Mouse (Mus musculus) midbrain, postnatal 0 days (tissue): ENCODE data around the gene BC052040. TPM values are rescaled to one million over a fixed set of nuclear protein-coding genes. Genes with fewer than 3 reads are reported as not detected.

ENCODE experiments used
- ATAC-seq: fragments of 200-750 bp; cut with Nextera tagmentation; 2 replicates; pipeline ENCODE4 v1.8.0; 2017; ENCODE audit warnings: moderate number of reproducible peaks, mild to moderate bottlenecking, moderate TSS enrichment, moderate library complexity; ENCODE audit not compliant: low FRiP score
- DNase-seq: peaks from one replicate; pipeline ENCODE4 v3.0.0-alpha.2; 2015; ENCODE audit warnings: low spot score
- H3K27ac ChIP-seq: fragments of 300-500 bp; sonication (generic); 2 replicates; pipeline ENCODE4 v1.5.1; 2014; ENCODE audit warnings: low read depth, mild to moderate bottlenecking, low read length, mixed read lengths
- H3K27me3 ChIP-seq: fragments of 300-500 bp; sonication (generic); 2 replicates; pipeline ENCODE4 v1.6.1; 2014; ENCODE audit warnings: low read length, control low read depth, mixed read lengths; ENCODE audit not compliant: insufficient read depth
- H3K36me3 ChIP-seq: fragments of 300-500 bp; sonication (generic); 2 replicates; pipeline ENCODE4 v1.6.1; 2014; ENCODE audit warnings: low read length, control low read depth, mixed read lengths; ENCODE audit not compliant: insufficient read depth
- H3K4me1 ChIP-seq: fragments of 300-500 bp; sonication (generic); 2 replicates; pipeline ENCODE4 v1.6.1; 2014; ENCODE audit warnings: mild to moderate bottlenecking, control low read depth, antibody characterized with exemption, low read length, mixed read lengths; ENCODE audit not compliant: insufficient read depth
- H3K4me2 ChIP-seq: fragments of 300-500 bp; sonication (generic); 2 replicates; pipeline ENCODE4 v1.6.1; 2014; ENCODE audit warnings: low read depth, mild to moderate bottlenecking, low read length, mixed read lengths; ENCODE audit not compliant: poor library complexity, severe bottlenecking
- H3K4me3 ChIP-seq: fragments of 300-500 bp; sonication (generic); 2 replicates; pipeline ENCODE4 v1.5.1; 2014; ENCODE audit warnings: low read depth, mild to moderate bottlenecking, low read length, moderate library complexity
- H3K9ac ChIP-seq: fragments of 300-500 bp; sonication (generic); replicated peaks from 2 replicates; pipeline ENCODE4 v1.6.1; 2014; ENCODE audit warnings: mild to moderate bottlenecking, low read length, moderate library complexity, mixed read lengths; ENCODE audit not compliant: poor library complexity, severe bottlenecking
- H3K9me3 ChIP-seq: fragments of 300-500 bp; sonication (generic); 2 replicates; pipeline ENCODE4 v1.6.1; 2016; ENCODE audit warnings: low read length, control low read depth
- CTCF ChIP-seq: IDR thresholded peaks from 2 replicates; pipeline ENCODE4 v1.5.1; 2016; ENCODE audit warnings: antibody characterized with exemption, mild to moderate bottlenecking
- WGBS: fragments of 180-500 bp; shearing (Covaris S2); extraction: QIAGEN DNeasy Blood & Tissue Kit; methylation state at CpG from one replicate; pipeline ENCODE4 v1.1.7; 2014; 5-methylcytosine and 5-hydroxymethylcytosine counted together
- polyA plus RNA-seq: library from polyadenylated mRNA; unstranded; fragments of >200 nt; fragmentation: Nextera tagmentation; extraction: Ambion mirVana; gene quantifications from 2 replicates; pipeline ENCODE4 v1.2.1, GENCODE M21; 2015
- total RNA-seq: library from RNA; depleted of rRNA; stranded (reverse); fragments of >200 nt; gene quantifications from 2 replicates; pipeline ENCODE4 v1.2.3, GENCODE M21; 2014

BC052040 gene
- total and polyA plus RNA-seq, 2 experiments from 2014 or later: 16.1 to 17.3 TPM

GRCm38 (mm10) chr2:115694386-115694785, 112.9 kb downstream of the BC052040 start:
- H3K9me3 ChIP-seq: no peaks in the 10 kb centered on the region
- TF ChIP-seq CTCF: no peak
- DNase-seq (no peak), ATAC-seq (no peak)
- no peak overlapping the region for H3K4me2 ChIP-seq
- H3K4me1 ChIP-seq: no peaks in the 10 kb centered on the region
- no peaks in the 10 kb centered on the region for H3K36me3 ChIP-seq
- no peaks in the 10 kb centered on the region for H3K27me3 ChIP-seq
- no peak overlapping the region for H3K4me3 ChIP-seq
- no peak overlapping the region for H3K9ac ChIP-seq
- WGBS: 82% methylated on average over 6 of the region's 6 CpGs
- H3K27ac ChIP-seq: no peak overlapping the region

DNA sequence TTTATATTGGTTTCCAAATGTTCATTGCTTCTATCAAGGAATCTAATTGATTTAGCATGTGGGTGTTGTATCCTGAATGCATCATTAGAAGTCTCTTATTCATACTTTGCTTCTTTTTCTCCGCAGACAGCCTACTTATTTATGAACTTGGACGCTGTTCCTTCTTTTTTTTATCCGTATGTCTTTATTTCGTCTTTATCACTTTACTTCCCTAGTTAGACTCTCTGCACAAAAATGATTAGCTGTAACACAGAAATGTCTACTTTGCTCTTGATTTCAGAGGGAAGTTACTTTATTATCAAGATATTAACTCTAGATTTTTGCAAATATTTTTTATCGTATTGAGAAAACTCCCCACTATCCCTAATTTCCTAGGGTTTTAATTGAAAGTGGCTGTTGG, 117.5 kb downstream of the BC052040 start:
- no peak for ATAC-seq
- Histone ChIP-seq H3K9ac (no peak overlapping the region), H3K4me3 (no peak overlapping the region), H3K27ac (no peak overlapping the region), H3K9me3 (no peaks in the 10 kb centered on the region), H3K36me3 (no peaks in the 10 kb centered on the region), H3K4me2 (no peak overlapping the region), H3K4me1 (no peaks in the 10 kb centered on the region), H3K27me3 (no peaks in the 10 kb centered on the region)
- DNase-seq: no peak
- TF ChIP-seq CTCF: no peak
- 91% methylated on average over 5 of the region's 5 CpGs for WGBS

GRCm38 (mm10) chr2:115702610-115703009, 121.1 kb downstream of the BC052040 start:
- no peaks in the 10 kb centered on the region for H3K27me3 ChIP-seq
- H3K9me3 ChIP-seq: no peaks in the 10 kb centered on the region
- DNase-seq: no peak
- ATAC-seq: no peak
- H3K4me3 ChIP-seq: no peak overlapping the region
- H3K27ac ChIP-seq: no peak overlapping the region
- WGBS: 88% methylated on average over 5 of the region's 5 CpGs
- H3K4me2 ChIP-seq: no peak overlapping the region
- TF ChIP-seq CTCF: no peak
- no peak overlapping the region for H3K9ac ChIP-seq
- no peaks in the 10 kb centered on the region for H3K4me1 ChIP-seq
- no peaks in the 10 kb centered on the region for H3K36me3 ChIP-seq

DNA sequence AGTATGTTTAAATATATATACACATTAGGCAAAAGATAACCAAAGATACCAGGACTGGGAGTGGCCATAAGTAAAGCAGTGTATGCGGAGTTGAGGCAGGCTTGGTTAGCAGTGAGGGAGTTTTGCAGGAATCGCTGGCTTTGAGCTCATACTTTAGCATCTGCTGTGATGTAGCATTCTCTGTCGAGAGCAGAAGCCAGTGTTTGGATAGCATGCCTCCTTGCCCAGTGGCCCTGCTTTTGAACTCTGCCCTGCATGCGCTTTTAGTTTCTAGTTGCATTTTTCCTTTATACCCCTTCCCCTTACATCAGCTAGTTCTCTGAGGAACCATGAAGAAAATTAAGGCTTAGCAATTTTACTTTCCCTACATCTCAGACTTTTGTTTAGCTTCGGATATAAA, 136.0 kb downstream of the BC052040 start:
- Histone ChIP-seq H3K4me2 (no peak overlapping the region), H3K4me1 (no peaks in the 10 kb centered on the region), H3K9me3 (no peaks in the 10 kb centered on the region), H3K27ac (no peak overlapping the region), H3K27me3 (no peaks in the 10 kb centered on the region), H3K36me3 (no peaks in the 10 kb centered on the region; the same call in 1 of the 2 replicates), H3K9ac (no peak overlapping the region), H3K4me3 (no peak overlapping the region)
- 80% methylated on average over 5 of the region's 5 CpGs for WGBS
- DNase-seq (no peak), ATAC-seq (no peak)
- TF ChIP-seq CTCF: no peak

- no peak overlapping the region for H3K27ac ChIP-seq
- H3K4me3 ChIP-seq: no peak overlapping the region
- DNase-seq: no peak
- ATAC-seq: no peak
- no peaks in the 10 kb centered on the region for H3K9me3 ChIP-seq
- no peaks in the 10 kb centered on the region; the same call in 1 of the 2 replicates for H3K36me3 ChIP-seq
- no peak for TF ChIP-seq CTCF
- WGBS: 94% methylated on average over 3 of the region's 3 CpGs
- no peak overlapping the region for H3K9ac ChIP-seq
- H3K27me3 ChIP-seq: no peaks in the 10 kb centered on the region
- H3K4me1 ChIP-seq: no peaks in the 10 kb centered on the region
- no peak overlapping the region for H3K4me2 ChIP-seq
Observed at GRCm38 (mm10) chr2:115717980-115718379, 136.5 kb downstream of the BC052040 start.

- DNase-seq: peak; percentile 11
- H3K9me3 ChIP-seq: no peaks in the 10 kb centered on the region
- H3K27me3 ChIP-seq: no peaks in the 10 kb centered on the region
- no peaks in the 10 kb centered on the region for H3K36me3 ChIP-seq
- ATAC-seq: no peak
- 24% methylated on average over 8 of the region's 8 CpGs for WGBS
- no peak overlapping the region for H3K4me2 ChIP-seq
- no peaks in the 10 kb centered on the region for H3K4me1 ChIP-seq
- no peak for TF ChIP-seq CTCF
- no peak overlapping the region for H3K9ac ChIP-seq
- H3K27ac ChIP-seq: no peak overlapping the region
- no peak overlapping the region for H3K4me3 ChIP-seq
Observed at GRCm38 (mm10) chr2:115723452-115723851, 141.9 kb downstream of the BC052040 start.
